Mouse (Mus musculus) erythroblast, embryonic 14.5 days (primary cell): ENCODE measurements at regions not wholly inside any gene's neighbourhood (a gene's known extent, or its start where the extent isn't known, plus 50 kb on each side); places are given as distances from the start of the nearest gene placed in this dataset.

ENCODE experiments used
- GATA1 ChIP-seq: IDR thresholded peaks from 2 replicates; pipeline ENCODE4 v1.6.1; 2012; ENCODE audit warnings: low read length, inconsistent platforms, mixed read lengths
- TAL1 ChIP-seq: IDR thresholded peaks from 3 replicates; pipeline ENCODE4 v1.6.1; 2012; ENCODE audit warnings: low read length, inconsistent platforms, mixed read lengths

DNA sequence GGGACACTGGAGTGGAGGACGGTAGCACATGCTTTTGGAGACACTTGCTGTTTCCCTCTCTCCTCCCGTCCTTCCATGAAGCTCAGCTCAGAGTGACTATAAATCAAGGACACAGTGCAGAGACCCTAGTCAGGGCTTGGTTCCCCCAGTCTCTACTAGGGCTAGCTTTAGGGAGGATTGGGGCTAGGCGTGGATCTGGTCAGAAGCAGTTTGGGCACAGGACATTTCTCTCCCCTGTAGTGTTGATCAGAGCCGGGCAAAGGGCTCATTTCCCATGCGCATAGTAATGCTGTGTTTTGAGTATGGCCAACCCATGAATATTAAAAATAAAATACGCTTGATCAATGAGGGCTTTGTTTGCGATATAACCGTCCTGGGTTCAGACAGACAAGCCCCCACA, 149.1 kb upstream of the Cdh4 start:
- TF ChIP-seq GATA1 (no peak), TAL1 (no peak)
